Mouse (Mus musculus) forebrain, embryonic 14.5 days (tissue): ENCODE results near the gene Aldh3b1. TPM values are rescaled to one million over a fixed set of nuclear protein-coding genes. Genes with fewer than 3 reads are reported as not detected.
A peak's percentile ranks its signal among the peaks of the same experiment; 100 is the strongest.

ENCODE experiments used
- ATAC-seq: fragments of 200-750 bp; cut with Nextera tagmentation; 2 replicates; pipeline ENCODE4 v1.8.0; 2017; ENCODE audit warnings: mild to moderate bottlenecking, moderate library complexity
- DNase-seq: peaks from one replicate; pipeline ENCODE4 v3.0.0-alpha.2; 2015; ENCODE audit warnings: low spot score
- H3K27ac ChIP-seq: fragments of 300-500 bp; sonication (generic); 2 replicates; pipeline ENCODE4 v1.5.1; 2014; ENCODE audit warnings: low read depth, mild to moderate bottlenecking, control low read depth, low read length, moderate library complexity
- H3K27me3 ChIP-seq: fragments of 300-500 bp; sonication (generic); replicated peaks from 2 replicates; pipeline ENCODE4 v1.6.1; 2014; ENCODE audit warnings: low read length, control low read depth, mixed read lengths; ENCODE audit not compliant: control insufficient read depth, insufficient read depth
- H3K36me3 ChIP-seq: fragments of 300-500 bp; sonication (generic); 2 replicates; pipeline ENCODE4 v1.6.1; 2014; ENCODE audit warnings: low read length, control low read depth; ENCODE audit not compliant: control insufficient read depth, insufficient read depth
- H3K4me1 ChIP-seq: fragments of 300-500 bp; sonication (generic); 2 replicates; pipeline ENCODE4 v1.6.1; 2014; ENCODE audit warnings: antibody characterized with exemption, low read length, control low read depth; ENCODE audit not compliant: control insufficient read depth, insufficient read depth
- H3K4me2 ChIP-seq: fragments of 300-500 bp; sonication (generic); 2 replicates; pipeline ENCODE4 v1.6.1; 2014; ENCODE audit warnings: mild to moderate bottlenecking, control low read depth, low read length
- H3K4me3 ChIP-seq: fragments of 300-500 bp; sonication (generic); 2 replicates; pipeline ENCODE4 v1.5.1; 2014; ENCODE audit warnings: low read depth, low read length, control low read depth
- H3K9ac ChIP-seq: fragments of 300-500 bp; sonication (generic); 2 replicates; pipeline ENCODE4 v1.6.1; 2014; ENCODE audit warnings: mild to moderate bottlenecking, low read length, control low read depth, moderate library complexity
- H3K9me3 ChIP-seq: fragments of 300-500 bp; sonication (generic); replicated peaks from 2 replicates; pipeline ENCODE4 v1.6.1; 2016; ENCODE audit warnings: low read length, control low read depth, mixed read lengths; ENCODE audit not compliant: control insufficient read depth
- whole genome bisulfite sequencing: fragments of 180-500 bp; shearing (Covaris S2); extraction: QIAGEN DNeasy Blood & Tissue Kit; methylation state at CpG from one replicate; pipeline ENCODE4 v1.1.7; 2014; 5-methylcytosine and 5-hydroxymethylcytosine counted together
- polyA plus RNA-seq: library from polyadenylated mRNA; unstranded; fragments of >200 nt; fragmentation: Nextera tagmentation; extraction: Ambion mirVana; gene quantifications from 2 replicates; pipeline ENCODE4 v1.2.1, GENCODE M21; 2014

Aldh3b1 gene
- polyA plus RNA-seq, 1 experiment from 2014 or later, result 2.0 TPM

DNA sequence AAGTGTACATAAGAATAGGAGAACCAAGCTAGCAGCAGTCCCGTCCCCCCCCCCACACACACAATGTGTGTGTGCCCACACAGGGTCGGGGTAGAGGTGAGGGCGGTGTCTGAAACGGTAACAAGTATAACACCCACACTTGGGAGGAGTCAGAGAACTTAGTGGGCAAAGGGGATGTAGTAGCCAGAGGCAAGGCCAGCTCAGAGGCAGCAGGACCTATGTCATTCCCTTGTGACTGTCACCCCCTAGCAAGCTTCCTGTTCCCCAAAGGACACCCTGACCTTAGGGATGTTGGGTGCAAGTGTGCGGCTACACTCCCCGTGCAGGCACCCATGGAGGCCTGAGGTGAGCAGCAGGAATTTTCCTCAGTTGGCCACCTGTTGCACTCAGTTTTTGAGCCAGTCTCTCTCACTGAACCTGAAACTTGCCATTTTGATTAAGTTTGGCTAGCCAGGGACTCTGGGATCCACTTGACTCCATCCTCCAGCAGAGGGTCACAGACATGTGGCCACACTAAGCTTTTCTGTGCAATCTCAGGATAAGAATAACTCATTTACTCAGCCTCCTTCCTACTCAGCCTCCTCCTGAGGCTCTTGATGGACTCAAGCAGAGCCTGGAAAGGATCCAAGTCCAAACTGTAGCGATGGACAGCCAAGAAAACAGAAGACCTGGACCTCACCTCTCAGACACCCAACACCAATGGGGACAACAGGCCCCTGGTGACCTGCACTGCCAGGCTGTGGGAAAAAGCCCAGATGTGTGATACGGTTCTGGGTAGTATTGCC is 21.5 kb downstream of the Aldh3b1 start:
- ATAC-seq, result no peak
- no peak overlapping the region for H3K4me2 ChIP-seq
- H3K4me3 ChIP-seq, result 0 out of 2 replicates have a peak overlapping the region, but pooled peaks have one; percentile 35

DNA sequence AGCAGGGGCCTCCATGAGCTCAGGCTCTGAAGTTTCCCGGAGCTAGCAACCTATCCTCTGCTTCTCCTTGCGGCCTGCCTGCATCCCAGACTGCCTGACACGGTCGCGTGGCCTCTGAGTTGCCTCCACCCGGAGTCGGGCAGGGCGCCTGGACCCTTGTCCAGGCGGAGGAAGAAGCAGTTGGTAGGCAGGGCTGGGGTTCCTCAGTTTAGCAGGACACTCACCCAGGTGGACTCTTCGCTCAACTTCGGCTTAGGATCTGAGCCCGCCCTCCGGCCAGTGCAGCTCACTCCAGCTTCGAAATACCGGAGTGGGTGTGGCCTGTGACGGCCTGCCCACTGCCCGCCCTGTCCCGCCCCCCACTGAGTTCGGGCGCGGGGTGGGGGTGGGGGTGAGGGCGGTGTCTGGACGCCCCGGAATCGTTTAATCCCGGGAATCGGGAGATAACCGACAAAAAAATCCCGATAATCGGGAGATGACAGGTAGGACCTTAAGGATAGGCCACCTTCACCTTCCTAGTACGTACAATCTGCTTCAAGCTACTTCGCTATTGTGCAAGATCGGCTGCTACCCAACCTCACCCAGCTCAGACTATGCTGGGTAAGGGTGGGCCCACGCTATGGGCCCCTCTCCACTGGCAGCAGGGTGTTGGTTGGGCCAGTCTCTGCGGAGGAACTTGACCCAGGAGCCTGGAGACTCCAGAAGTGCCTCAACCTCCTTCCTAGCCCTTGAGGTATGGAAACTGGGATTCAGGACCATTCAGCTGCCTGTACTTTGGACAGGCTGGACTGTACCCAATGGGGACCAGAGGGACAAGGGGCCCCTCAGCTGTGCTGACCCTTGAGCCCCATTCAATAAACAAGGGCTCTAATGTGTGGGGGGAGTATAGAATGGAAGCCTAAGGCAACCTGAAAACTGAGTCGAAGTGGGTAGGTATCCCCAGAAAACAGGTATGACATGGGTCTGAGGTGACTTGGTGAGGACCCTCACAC is 22.5 kb downstream of the Aldh3b1 start, which contains the start of gene Tcirg1:
Tcirg1 (minus strand) TSS at position 339 of the 992 bp plus-strand sequence.
- H3K27ac ChIP-seq, result no peak within 1 kb of the TSS
- peaks cover 26% of the 10 kb centered on the region for H3K36me3 ChIP-seq
- H3K4me3 ChIP-seq, result peak within 1 kb of the TSS; percentile 35
- H3K4me1 ChIP-seq, result peaks cover 11% of the 10 kb centered on the region
- H3K4me2 ChIP-seq, result peak within 1 kb of the TSS; percentile 66
- no peaks in the 10 kb centered on the region for H3K27me3 ChIP-seq
- DNase-seq (peak; percentile 56), ATAC-seq (peak; percentile 70)
- 7% methylated on average over 35 of the region's 36 CpGs for WGBS
- H3K9ac ChIP-seq, result peak within 1 kb of the TSS; percentile 62
- H3K9me3 ChIP-seq, result no peaks in the 10 kb centered on the region

More for the DNA sequence above, 21.5 kb downstream of the Aldh3b1 start:
- 80% methylated on average over 8 of the region's 8 CpGs for WGBS
- Histone ChIP-seq H3K27ac (no peak overlapping the region), H3K9me3 (no peaks in the 10 kb centered on the region), H3K27me3 (no peaks in the 10 kb centered on the region), H3K9ac (no peak overlapping the region), H3K36me3 (peaks cover 26% of the 10 kb centered on the region), H3K4me1 (peaks cover 12% of the 10 kb centered on the region)
- DNase-seq, result no peak

DNA sequence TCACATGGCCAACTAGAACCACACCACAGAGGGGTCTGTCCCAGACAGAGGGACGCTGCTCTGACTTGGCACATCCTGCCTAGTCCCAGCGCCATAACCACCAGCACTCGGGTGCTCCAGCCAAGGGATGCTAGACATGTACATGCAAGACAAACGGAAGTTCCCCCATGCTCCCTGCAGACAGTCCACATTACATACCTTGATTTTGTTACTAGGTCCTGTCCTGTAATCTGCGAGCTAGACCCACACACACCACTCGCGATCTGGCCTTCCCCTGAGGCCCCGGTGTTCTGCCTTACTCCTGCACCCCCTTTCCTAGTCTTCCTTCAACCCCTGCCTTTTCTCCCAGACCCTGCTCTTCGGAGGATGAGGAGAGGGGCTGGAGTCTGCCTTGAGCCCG is 23.3 kb downstream of the Aldh3b1 start:
- Histone ChIP-seq H3K4me1 (peaks cover 6% of the 10 kb centered on the region; the same call in 1 of the 2 replicates), H3K27ac (no peak overlapping the region), H3K27me3 (no peaks in the 10 kb centered on the region), H3K9ac (peak overlapping the region; percentile 62), H3K4me2 (peak overlapping the region; percentile 66), H3K36me3 (peaks cover 26% of the 10 kb centered on the region), H3K9me3 (no peaks in the 10 kb centered on the region), H3K4me3 (peak overlapping the region; percentile 35)
- DNase-seq, result no peak
- ATAC-seq, result no peak
- 44% methylated on average over 10 of the region's 10 CpGs for WGBS

DNA sequence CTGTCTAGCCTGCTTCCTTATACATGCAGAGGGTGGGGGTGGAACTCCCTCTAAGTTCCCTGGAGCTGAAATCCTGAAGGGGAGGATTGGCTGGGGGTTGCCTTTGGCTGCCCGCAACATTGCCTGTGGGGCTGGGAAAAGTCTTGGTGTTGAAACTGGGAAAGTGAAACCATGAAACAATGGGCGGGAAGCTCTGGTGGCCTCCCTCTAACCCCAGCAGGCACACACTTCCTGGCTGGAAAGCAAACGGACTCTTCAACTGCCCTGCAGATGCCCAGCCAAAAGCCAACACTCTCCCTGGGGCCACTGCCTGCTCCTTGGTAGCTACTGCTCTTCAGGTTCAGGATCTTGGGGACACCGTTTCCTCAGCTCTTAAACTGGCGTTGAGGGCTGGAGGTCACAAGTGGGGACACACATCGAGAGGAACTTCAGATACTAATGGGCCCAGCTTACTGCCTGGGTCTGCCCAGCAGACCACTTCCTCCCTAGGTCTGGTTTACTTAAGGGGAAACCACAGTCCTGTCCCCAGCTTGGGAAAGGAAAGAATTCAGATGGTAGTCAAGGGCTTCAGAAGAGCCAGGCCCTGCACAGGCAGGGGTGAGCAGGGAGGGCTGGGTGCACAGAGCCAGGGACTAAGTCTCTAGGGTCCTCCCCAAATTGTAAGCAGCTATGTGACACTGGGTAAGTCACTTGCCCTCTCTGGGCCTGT is 24.2 kb downstream of the Aldh3b1 start:
- ATAC-seq (no peak), DNase-seq (no peak)
- peak overlapping the region; percentile 66; the same call in 1 of the 2 replicates for H3K4me2 ChIP-seq
- no peak overlapping the region for H3K4me3 ChIP-seq
- H3K36me3 ChIP-seq, result peaks cover 25% of the 10 kb centered on the region
- no peaks in the 10 kb centered on the region for H3K9me3 ChIP-seq
- no peak overlapping the region for H3K9ac ChIP-seq
- no peaks in the 10 kb centered on the region for H3K27me3 ChIP-seq
- 64% methylated on average over 6 of the region's 6 CpGs for WGBS
- H3K4me1 ChIP-seq, result peaks cover 6% of the 10 kb centered on the region; the same call in 1 of the 2 replicates
- H3K27ac ChIP-seq, result no peak overlapping the region

DNA sequence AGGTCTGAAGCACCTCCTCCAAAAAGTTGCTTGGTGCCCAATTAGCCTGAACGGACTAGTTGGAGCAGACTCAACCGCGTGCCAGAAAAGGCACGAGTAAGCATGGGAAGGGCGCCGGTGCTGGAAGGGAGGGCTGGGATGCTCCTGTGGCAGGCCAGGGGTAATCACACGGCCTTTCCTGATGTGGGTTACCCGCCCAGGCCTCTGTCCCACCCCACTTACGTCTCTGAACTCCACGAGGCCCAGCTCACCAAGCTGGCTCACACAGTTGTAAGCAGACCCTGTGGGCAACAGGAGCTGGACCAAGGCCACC is 25.3 kb downstream of the Aldh3b1 start:
- Histone ChIP-seq H3K4me2 (no peak overlapping the region), H3K27ac (no peak overlapping the region), H3K36me3 (peaks cover 14% of the 10 kb centered on the region), H3K4me1 (peaks cover 6% of the 10 kb centered on the region; the same call in 1 of the 2 replicates), H3K27me3 (no peaks in the 10 kb centered on the region), H3K4me3 (no peak overlapping the region), H3K9ac (no peak overlapping the region), H3K9me3 (no peaks in the 10 kb centered on the region)
- ATAC-seq (no peak), DNase-seq (no peak)
- WGBS, result 69% methylated on average over 10 of the region's 10 CpGs

DNA sequence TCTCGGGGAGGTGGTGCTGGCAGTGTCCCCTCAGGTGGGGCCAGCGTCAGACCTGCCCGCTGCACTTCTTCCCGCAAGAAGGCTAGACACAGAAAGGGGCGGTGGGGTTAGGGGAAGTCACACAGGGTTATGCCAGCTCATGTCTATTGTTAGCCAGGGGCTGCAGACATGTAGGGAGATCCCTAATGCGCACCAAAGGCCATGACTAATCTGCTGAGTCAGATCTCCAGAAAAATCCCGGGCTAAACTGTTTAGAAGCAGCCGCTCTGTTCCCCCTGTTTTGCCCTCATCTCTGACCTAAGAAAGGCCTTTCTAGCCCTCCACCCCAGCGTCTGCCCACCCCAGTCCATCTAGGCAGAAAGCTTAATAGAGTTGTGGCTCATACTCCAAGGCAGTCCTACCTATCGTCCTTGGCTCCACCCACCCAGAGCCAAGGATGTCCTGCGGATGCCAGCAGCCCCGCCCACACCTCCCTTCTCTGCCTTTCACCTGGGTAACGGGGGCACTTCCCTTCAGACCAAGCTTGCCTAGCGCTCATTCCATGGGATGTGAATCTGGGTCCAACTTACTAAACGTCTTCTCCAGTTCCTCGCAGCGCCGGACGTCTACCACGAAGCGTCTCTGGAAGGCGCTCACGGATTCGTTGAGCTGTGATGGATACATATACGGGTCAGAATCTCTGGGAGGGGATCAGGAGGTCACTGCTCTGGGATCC is 25.8 kb downstream of the Aldh3b1 start:
- WGBS, result 66% methylated on average over 25 of the region's 25 CpGs
- Histone ChIP-seq H3K9ac (no peak overlapping the region), H3K36me3 (peaks cover 9% of the 10 kb centered on the region), H3K27me3 (no peaks in the 10 kb centered on the region), H3K4me3 (no peak overlapping the region), H3K4me2 (no peak overlapping the region), H3K4me1 (peaks cover 6% of the 10 kb centered on the region; the same call in 1 of the 2 replicates), H3K27ac (no peak overlapping the region), H3K9me3 (no peaks in the 10 kb centered on the region)
- DNase-seq (no peak), ATAC-seq (no peak)

DNA sequence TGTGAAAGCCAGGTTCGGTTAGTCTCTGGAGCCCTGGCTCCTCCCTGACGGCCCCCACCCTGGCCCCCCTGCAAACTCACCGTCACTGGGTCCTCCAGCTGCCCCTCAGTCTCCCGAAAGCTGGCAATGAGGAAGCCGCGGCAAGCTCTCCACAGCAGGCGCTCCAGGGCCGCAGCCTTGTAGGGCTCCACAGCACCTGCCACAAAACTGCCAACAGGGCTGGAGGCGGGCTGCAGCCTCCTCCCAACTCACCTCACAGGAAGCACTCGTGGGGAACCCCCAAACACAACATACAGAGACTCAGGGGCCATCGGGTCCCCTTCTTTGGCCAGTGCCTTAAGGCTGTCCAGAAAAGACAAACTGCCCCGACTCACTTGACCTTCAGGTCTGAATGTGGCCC is 26.6 kb downstream of the Aldh3b1 start:
- 82% methylated on average over 12 of the region's 12 CpGs for WGBS
- peaks cover 6% of the 10 kb centered on the region; the same call in 1 of the 2 replicates for H3K4me1 ChIP-seq
- H3K36me3 ChIP-seq, result peaks cover under 1% of the 10 kb centered on the region; the same call in 1 of the 2 replicates
- no peak overlapping the region for H3K27ac ChIP-seq
- H3K4me2 ChIP-seq, result no peak overlapping the region
- no peak overlapping the region for H3K4me3 ChIP-seq
- no peak overlapping the region for H3K9ac ChIP-seq
- DNase-seq, result no peak
- H3K27me3 ChIP-seq, result no peaks in the 10 kb centered on the region
- no peaks in the 10 kb centered on the region for H3K9me3 ChIP-seq
- no peak for ATAC-seq

DNA sequence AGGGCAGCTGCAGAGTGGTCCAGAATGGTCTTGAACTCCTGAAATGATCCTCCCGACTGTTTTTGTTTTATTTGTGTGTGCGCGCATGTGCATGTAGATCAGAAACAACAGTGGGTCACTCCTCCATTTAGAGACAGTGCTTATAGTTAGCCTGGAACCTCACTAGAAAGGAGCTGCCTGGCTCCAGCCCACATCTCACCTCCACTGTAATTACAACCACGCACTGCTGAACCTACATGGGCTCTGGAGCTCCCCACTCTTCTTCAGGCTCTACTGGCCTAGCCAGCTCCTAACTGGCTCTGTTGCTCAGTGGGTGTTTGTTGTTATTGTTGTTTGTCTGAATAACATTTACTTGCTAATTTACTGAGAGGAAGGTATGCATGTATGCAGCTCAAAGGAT is 30.0 kb downstream of the Aldh3b1 start:
- H3K9me3 ChIP-seq, result no peaks in the 10 kb centered on the region
- no peak for ATAC-seq
- no peak for DNase-seq
- no peak overlapping the region for H3K4me2 ChIP-seq
- H3K36me3 ChIP-seq, result peaks cover 18% of the 10 kb centered on the region; the same call in 1 of the 2 replicates
- H3K27ac ChIP-seq, result no peak overlapping the region
- H3K27me3 ChIP-seq, result no peaks in the 10 kb centered on the region
- H3K4me3 ChIP-seq, result no peak overlapping the region
- WGBS, result 90% methylated on average over 4 of the region's 4 CpGs
- no peaks in the 10 kb centered on the region for H3K4me1 ChIP-seq
- H3K9ac ChIP-seq, result no peak overlapping the region
